14 mouse cellular contexts compared by ENCODE assay signal in genomic region chr14:46779217-46779616, GRCm38 (mm10). TPM values are rescaled to one million over a fixed set of nuclear protein-coding genes. Genes with fewer than 3 reads are reported as not detected.
DNase-seq lines count a peak whose midpoint lies in the region; ATAC-seq and TF ChIP-seq lines count a peak whose summit lies in the region.
"Had no signal": no experiment of that assay in that cellular context is flagged by ENCODE, and none has a peak within 500 bp of the region (broad histone marks: within the 10 kb centered on the region; RNA-seq: fewer than 3 reads in every experiment).

No protein-coding gene starts in this region.

- H3K36me3 ChIP-seq in intestine, postnatal 0 days (ENCODE audit: control insufficient read depth, insufficient read depth) = peaks cover 55% of the 10 kb centered on the region
- H3K36me3 ChIP-seq in intestine, embryonic 15.5 days = peaks cover 45% of the 10 kb centered on the region

- H3K9me3 ChIP-seq in intestine, postnatal 0 days (ENCODE audit: control insufficient read depth) = 0 out of 2 replicates have a peak, but pooled peaks cover 5% of the 10 kb centered on the region
- H3K9me3 ChIP-seq in intestine, embryonic 15.5 days = no peaks in the 10 kb centered on the region

- no peaks in the 10 kb centered on the region for H3K27me3 ChIP-seq in intestine, postnatal 0 days (replicated peaks; ENCODE audit: control insufficient read depth, insufficient read depth, low read length)
- H3K27me3 ChIP-seq in intestine, embryonic 15.5 days (replicated peaks) = no peaks in the 10 kb centered on the region
- H3K27me3 ChIP-seq: embryonic facial prominence, embryonic 15.5 days; hindbrain, embryonic 15.5 days had no signal

- no peaks in the 10 kb centered on the region for H3K4me1 ChIP-seq in intestine, postnatal 0 days (replicated peaks; ENCODE audit: control insufficient read depth, insufficient read depth, low read length)
- H3K4me1 ChIP-seq in intestine, embryonic 15.5 days (replicated peaks) = no peaks in the 10 kb centered on the region
- H3K4me1 ChIP-seq: hindbrain, embryonic 15.5 days had no signal

- peak; percentile 53 for TF ChIP-seq CTCF in intestine, postnatal 0 days (IDR thresholded peaks at IDR 0.05; ENCODE audit: low read depth)
- peak; percentile 24; the same call in 1 of the 2 replicates for TF ChIP-seq CTCF in brain, embryonic 14.5 days (IDR thresholded peaks at IDR 0.05; ENCODE audit: borderline replicate concordance, extremely low read depth, insufficient read depth, insufficient read length)

- H3K27ac ChIP-seq in intestine, postnatal 0 days (ENCODE audit: low read depth, low read length) = no peak overlapping the region; the same call in 1 of the 2 replicates
- no peak overlapping the region for H3K27ac ChIP-seq in intestine, embryonic 15.5 days
- H3K27ac ChIP-seq: embryonic facial prominence, embryonic 15.5 days; hindbrain, embryonic 15.5 days; macrophage had no signal

- H3K4me2 ChIP-seq in intestine, postnatal 0 days (replicated peaks; ENCODE audit: low read depth) = no peak overlapping the region
- no peak overlapping the region for H3K4me2 ChIP-seq in intestine, embryonic 15.5 days (replicated peaks)
- H3K4me2 ChIP-seq: embryonic facial prominence, embryonic 15.5 days; heart, embryonic 11.5 days; hindbrain, embryonic 15.5 days had no signal

- 91% methylated on average over 7 of the region's 7 CpGs for WGBS in intestine, postnatal 0 days
- 93% methylated on average over 7 of the region's 7 CpGs for WGBS in intestine, embryonic 15.5 days

- peak; percentile 21 for DNase-seq in thymus, postnatal 14 days
- DNase-seq in thymus, postnatal 0 days (ENCODE audit: low spot score) = no peak
- DNase-seq in brain, embryonic 14.5 days (ENCODE audit: low read depth) = no peak
- DNase-seq in testis, postnatal 10 days (ENCODE audit: low spot score) = peak; percentile 59
- no peak for DNase-seq in urinary bladder, adult 2 months (ENCODE audit: low spot score)
- no peak for DNase-seq in c-Kit-positive CD71-positive TER-119-positive erythroid progenitor cells, embryonic 14.5 days (ENCODE audit: low spot score)
- DNase-seq: adrenal gland, adult 2 months had no signal

- no peak for ATAC-seq in intestine, postnatal 0 days
- ATAC-seq in intestine, embryonic 15.5 days = no peak

- H3K4me3 ChIP-seq in intestine, postnatal 0 days (ENCODE audit: low read depth, low read length) = no peak overlapping the region
- H3K4me3 ChIP-seq in intestine, embryonic 15.5 days (replicated peaks) = no peak overlapping the region
- H3K4me3 ChIP-seq: embryonic facial prominence, embryonic 15.5 days; hindbrain, embryonic 15.5 days; myocyte had no signal

- H3K9ac ChIP-seq in intestine, postnatal 0 days (ENCODE audit: low read depth, low read length) = no peak overlapping the region
- no peak overlapping the region for H3K9ac ChIP-seq in intestine, embryonic 15.5 days
- H3K9ac ChIP-seq: embryonic facial prominence, embryonic 15.5 days; hindbrain, embryonic 15.5 days had no signal

- TF ChIP-seq POLR2A in brain, embryonic 14.5 days (IDR thresholded peaks at IDR 0.05; ENCODE audit: borderline replicate concordance, extremely low read depth, insufficient read depth, insufficient read length, poor library complexity, severe bottlenecking) = no peak

RNA-seq across cellular contexts. Expression of gene Cnih1, which starts 9.0 kb away (rescaled TPM):
- 151 and 153 TPM in 2 replicates for polyA plus RNA-seq in intestine, postnatal 0 days (2015; fragmentation: Nextera tagmentation; extraction: Ambion mirVana)
- 203 and 209 TPM in 2 replicates for polyA plus RNA-seq in intestine, embryonic 15.5 days (2015; fragmentation: Nextera tagmentation; extraction: Ambion mirVana)
- 153 and 155 TPM in 2 replicates for polyA plus RNA-seq in thymus, postnatal 0 days (2015; fragmentation: Nextera tagmentation; extraction: Ambion mirVana)
- polyA plus RNA-seq in brain, embryonic 14.5 days (2012; rRNA removed) = 94.8 and 106 TPM in 2 replicates
- polyA plus RNA-seq in urinary bladder, adult 2 months (2012; rRNA removed) = 74.6 and 77.4 TPM in 2 replicates

RNA-seq across cellular contexts. Expression of gene Cdkn3, which starts 18.9 kb away (rescaled TPM):
- 27.7 and 30.9 TPM in 2 replicates for polyA plus RNA-seq in intestine, postnatal 0 days (2015; fragmentation: Nextera tagmentation; extraction: Ambion mirVana)
- polyA plus RNA-seq in intestine, embryonic 15.5 days (2015; fragmentation: Nextera tagmentation; extraction: Ambion mirVana) = 59.3 and 60.0 TPM in 2 replicates
- 70.9 and 76.0 TPM in 2 replicates for polyA plus RNA-seq in thymus, postnatal 0 days (2015; fragmentation: Nextera tagmentation; extraction: Ambion mirVana)
- 7.0 and 10.3 TPM in 2 replicates for polyA plus RNA-seq in brain, embryonic 14.5 days (2012; rRNA removed)
- 2.0 and 2.2 TPM in 2 replicates for polyA plus RNA-seq in urinary bladder, adult 2 months (2012; rRNA removed)
- polyA plus RNA-seq: adrenal gland, adult 2 months had no signal

RNA-seq across cellular contexts. Expression of gene Gmfb, which starts 42.8 kb away (rescaled TPM):
- 53.9 and 57.2 TPM in 2 replicates for polyA plus RNA-seq in intestine, postnatal 0 days (2015; fragmentation: Nextera tagmentation; extraction: Ambion mirVana)
- polyA plus RNA-seq in intestine, embryonic 15.5 days (2015; fragmentation: Nextera tagmentation; extraction: Ambion mirVana) = 48.7 and 55.4 TPM in 2 replicates
- polyA plus RNA-seq in thymus, postnatal 0 days (2015; fragmentation: Nextera tagmentation; extraction: Ambion mirVana) = 105 and 107 TPM in 2 replicates
- polyA plus RNA-seq in brain, embryonic 14.5 days (2012; rRNA removed) = 55.7 and 66.6 TPM in 2 replicates
- polyA plus RNA-seq in urinary bladder, adult 2 months (2012; rRNA removed) = 41.3 and 47.1 TPM in 2 replicates

RNA-seq across cellular contexts. Expression of gene Cgrrf1, which starts 52.7 kb away (rescaled TPM):
- polyA plus RNA-seq in intestine, postnatal 0 days (2015; fragmentation: Nextera tagmentation; extraction: Ambion mirVana) = 31.0 and 35.3 TPM in 2 replicates
- polyA plus RNA-seq in intestine, embryonic 15.5 days (2015; fragmentation: Nextera tagmentation; extraction: Ambion mirVana) = 21.6 and 22.7 TPM in 2 replicates
- 11.2 and 16.3 TPM in 2 replicates for polyA plus RNA-seq in thymus, postnatal 0 days (2015; fragmentation: Nextera tagmentation; extraction: Ambion mirVana)
- 12.7 and 14.2 TPM in 2 replicates for polyA plus RNA-seq in brain, embryonic 14.5 days (2012; rRNA removed)
- 47.0 and 50.5 TPM in 2 replicates for polyA plus RNA-seq in urinary bladder, adult 2 months (2012; rRNA removed)

Comparison
In these comparisons a context has a peak if more than half of its experiments do, and no peak if none do; other contexts are left out.
1. DNase-seq: peak in thymus, postnatal 14 days (single experiment) and testis, postnatal 10 days (single experiment); none in thymus, postnatal 0 days (single experiment), brain, embryonic 14.5 days (single experiment), urinary bladder, adult 2 months (single experiment) and c-Kit-positive CD71-positive TER-119-positive erythroid progenitor cells, embryonic 14.5 days (single experiment).